Mouse (Mus musculus): ENCODE data around the gene Mns1. TPM values are rescaled to one million over a fixed set of nuclear protein-coding genes. Genes with fewer than 3 reads are reported as not detected.
"Not testable (repeated sequence)": the region's sequence is repeated elsewhere in the genome, so short reads cannot be mapped to it uniquely, and the experiment has no call there.

Mns1 gene
- total RNA-seq, 2 experiments from 2014 or later: 4.7 to 5.0 TPM

DNA sequence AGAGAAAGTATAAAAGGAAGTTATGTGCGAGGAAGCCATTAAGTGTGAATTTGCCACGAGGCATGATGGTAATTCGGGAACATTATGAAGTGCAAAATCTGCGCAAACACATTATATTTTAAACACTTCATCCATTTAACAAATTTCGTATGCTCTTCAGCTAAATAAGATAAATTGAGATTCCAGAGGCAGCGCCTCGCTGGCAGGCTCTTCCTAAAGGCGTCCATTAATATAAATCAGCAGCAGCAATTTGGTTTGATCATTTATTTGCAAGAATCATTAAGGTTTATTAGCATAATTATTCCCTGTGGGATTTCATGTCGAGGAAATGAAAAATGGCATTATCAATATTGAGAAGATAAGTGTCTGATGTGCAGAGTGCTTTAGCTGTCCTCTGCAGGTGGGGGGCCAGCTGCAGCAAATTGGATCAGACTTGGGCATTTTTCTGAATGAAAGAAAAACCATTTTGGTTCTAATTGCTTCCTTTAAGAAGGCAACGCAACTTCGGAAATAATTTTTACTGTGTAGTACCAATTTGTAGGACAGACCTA, 12.4 kb upstream of the Mns1 start:
- no peak for DNase-seq (ENCODE audit: low spot score in 2 of 2)

- no peak for DNase-seq (ENCODE audit: low spot score in 2 of 2)
These were observed 9.9 kb upstream of the Mns1 start for GRCm38 (mm10) chr9:72427861-72428260.

- no peak for DNase-seq (ENCODE audit: low spot score in 2 of 2)
These were observed 2.9 kb upstream of the Mns1 start for GRCm38 (mm10) chr9:72434876-72435275.

GRCm38 (mm10) chr9:72438749-72439148, 938 bp downstream of the Mns1 start:
- no peak for DNase-seq (ENCODE audit: low spot score in 2 of 2)

- no peak for DNase-seq (ENCODE audit: low spot score in 2 of 2)
These were observed 2.5 kb downstream of the Mns1 start for GRCm38 (mm10) chr9:72440358-72440757.

DNA sequence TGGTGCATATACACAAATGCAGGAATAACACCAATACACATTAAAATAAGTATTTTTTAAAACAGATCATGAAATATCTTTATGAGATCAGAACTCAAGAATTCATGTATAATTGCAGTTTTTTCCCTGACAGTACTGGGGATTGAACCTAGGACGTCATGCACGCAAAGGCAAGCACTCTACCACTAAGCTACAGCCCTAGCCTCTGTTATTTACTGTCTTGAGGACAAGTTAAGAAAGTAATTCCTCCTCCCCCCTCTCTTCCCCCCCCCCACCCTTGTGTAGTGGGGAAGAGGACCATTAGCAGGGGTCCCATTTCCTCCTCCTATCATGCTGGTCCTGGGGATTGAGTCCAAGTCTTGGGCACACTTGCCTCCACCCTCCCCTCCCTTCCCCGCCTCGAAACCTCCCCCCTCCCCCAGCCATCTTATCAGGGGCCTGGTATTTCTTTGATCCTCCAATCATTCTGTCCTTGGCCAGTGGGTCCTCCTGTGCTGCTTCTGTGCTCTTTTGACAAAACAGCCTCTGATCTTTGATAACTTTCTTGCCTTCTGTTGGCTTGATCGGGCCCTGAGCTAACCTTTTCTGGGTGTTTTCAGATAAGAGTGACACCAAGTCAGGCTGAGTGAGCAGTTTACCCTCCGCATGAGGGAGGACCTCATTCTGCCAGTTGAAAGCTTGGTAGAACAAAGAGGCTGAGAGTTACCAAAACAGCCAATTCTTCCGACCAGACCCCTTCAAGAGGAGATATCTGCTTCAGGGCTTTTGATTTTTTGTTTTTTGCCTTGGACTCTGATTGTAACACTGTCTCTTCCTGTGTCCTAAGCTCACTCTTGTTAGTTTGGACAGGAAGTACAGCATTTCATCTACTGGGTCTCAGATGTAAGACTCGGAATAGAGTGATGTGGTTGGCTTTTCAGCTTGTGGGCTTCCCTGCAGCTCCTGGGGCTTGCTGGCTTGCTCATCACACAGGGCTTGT, 3.4 kb downstream of the Mns1 start:
- DNase-seq (ENCODE audit: low spot score in 2 of 2): no peak

DNA sequence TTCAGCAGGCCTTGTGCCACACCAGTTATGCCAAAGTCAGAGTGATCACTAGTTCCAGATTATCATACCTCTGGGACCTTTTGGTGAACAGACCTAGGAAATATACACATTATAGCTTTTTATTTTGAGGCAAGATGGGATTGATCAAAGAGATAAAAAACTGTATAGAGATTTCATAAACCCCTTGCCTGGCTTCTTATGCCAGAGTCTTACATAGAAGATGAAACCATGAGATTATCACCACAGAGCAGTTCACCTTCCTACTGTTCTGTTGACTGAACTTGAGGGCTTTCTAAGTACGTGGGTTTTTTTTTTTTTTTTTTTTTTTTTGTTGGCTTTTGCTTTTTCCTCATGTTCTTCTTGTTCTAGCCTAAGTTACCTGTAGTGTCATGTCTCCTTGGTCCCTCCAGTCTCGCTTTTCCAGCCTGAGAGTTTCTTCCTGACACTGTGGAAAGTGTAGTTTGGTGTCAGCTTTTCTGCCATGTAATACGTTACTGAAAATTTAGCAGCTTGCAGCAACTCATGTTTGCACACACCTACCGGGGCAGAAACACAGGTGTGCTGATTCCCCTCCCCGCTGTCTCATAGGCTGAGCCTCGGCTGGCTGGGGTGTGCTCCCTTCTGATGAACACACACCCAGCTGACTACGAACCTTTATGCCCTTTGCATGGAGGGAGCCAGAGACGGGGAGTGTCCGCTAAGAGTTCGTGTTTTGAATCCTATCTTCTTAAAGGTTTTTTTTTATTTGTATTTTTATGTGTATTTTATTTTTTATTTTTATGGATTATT, 4.3 kb downstream of the Mns1 start:
- no peak for DNase-seq (ENCODE audit: low spot score in 2 of 2)

- DNase-seq (ENCODE audit: low spot score in 2 of 2): peak; percentile 38 to 49
These were observed 10.2 kb downstream of the Mns1 start for GRCm38 (mm10) chr9:72448026-72448425.

DNA sequence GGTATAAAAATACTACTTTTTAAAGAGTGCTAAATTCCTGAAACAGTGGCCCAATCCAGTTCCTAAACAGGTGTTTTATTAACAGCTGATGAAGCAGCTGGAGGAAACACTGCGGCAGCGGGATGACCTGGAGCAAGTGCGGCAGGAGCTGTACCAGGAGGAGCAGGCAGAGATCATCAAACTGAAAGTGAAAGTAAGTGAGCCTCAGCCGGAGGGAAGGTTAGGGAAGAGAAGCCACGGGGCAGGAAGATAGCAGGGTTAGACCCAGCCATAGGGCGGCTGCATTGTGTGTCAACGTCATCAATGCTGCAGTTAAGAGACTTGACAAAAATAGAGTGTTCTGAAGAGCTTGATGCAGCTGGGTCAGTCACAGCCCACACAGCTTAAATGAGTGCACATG, 11.6 kb downstream of the Mns1 start:
- DNase-seq (ENCODE audit: low spot score in 2 of 2): no peak

- DNase-seq (ENCODE audit: low spot score in 2 of 2): no peak
These were observed 12.0 kb downstream of the Mns1 start for GRCm38 (mm10) chr9:72449841-72450240.

DNA sequence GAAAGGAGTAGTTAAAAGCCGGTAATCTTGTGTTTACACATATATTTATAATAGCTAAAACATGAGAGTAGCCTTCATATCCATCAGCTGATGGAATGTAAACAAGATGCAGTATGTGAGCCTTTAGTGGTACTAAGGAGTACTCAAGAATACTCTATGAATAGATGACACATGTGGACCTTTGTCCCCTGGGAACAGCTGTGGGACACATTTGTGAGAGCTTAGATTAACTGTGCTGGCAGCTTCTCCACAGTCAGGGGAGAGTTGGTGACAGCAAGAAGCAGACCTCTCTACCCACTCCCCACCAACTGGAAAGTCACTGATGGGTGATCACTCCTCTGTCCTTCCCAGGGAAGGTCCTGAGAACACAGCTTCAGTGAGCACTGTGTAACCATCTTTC, 12.6 kb downstream of the Mns1 start:
- DNase-seq (ENCODE audit: low spot score in 2 of 2): no peak

GRCm38 (mm10) chr9:72451111-72451510, 13.3 kb downstream of the Mns1 start:
- DNase-seq (ENCODE audit: low spot score in 2 of 2): no peak

- DNase-seq (ENCODE audit: low spot score in 2 of 2): not testable (repeated sequence)
These were observed 16.5 kb downstream of the Mns1 start for GRCm38 (mm10) chr9:72454281-72454680.

GRCm38 (mm10) chr9:72456374-72456773, 18.6 kb downstream of the Mns1 start:
- DNase-seq (ENCODE audit: low spot score in 2 of 2): no peak

DNA sequence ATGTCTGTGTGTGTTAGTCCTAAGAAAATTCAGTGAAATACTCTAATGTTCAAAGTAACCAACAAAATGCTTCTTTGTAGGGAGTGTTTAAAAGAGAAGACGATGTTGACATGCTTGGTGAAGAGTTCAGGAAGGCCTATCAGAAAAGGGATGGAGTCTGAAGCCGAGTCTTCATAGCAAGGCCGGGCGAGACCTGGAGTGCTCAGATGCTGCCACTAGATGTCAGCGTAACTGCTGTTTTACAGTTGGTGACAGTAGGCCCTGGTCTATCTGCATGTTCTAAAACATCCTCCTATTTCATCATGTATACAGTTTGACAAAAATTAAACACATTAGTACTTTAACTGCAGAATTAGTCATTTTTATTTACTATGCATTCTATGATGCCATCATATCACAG, 20.4 kb downstream of the Mns1 start:
- peak in 1 of 2 experiments; percentile 21 for DNase-seq (ENCODE audit: low spot score in 2 of 2)

DNA sequence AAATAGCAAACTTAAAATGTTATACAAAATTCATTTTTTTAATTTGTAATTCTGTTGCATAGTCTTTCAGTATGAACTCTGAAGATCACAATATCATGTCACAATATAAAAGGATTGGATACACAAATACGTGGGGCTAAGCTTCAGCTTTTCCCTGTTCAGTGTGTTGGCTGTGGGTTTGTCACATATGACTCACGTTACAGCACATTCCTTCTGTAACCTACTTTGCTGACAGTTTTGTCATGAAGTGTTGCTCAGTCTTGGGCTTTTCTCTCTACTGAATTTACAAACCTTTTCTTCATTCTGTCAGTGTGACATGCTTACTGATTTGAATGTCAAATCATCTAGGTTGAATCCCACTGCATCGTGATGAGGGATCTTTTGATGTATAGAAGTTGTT, 21.9 kb downstream of the Mns1 start:
- no peak for DNase-seq (ENCODE audit: low spot score in 2 of 2)

DNA sequence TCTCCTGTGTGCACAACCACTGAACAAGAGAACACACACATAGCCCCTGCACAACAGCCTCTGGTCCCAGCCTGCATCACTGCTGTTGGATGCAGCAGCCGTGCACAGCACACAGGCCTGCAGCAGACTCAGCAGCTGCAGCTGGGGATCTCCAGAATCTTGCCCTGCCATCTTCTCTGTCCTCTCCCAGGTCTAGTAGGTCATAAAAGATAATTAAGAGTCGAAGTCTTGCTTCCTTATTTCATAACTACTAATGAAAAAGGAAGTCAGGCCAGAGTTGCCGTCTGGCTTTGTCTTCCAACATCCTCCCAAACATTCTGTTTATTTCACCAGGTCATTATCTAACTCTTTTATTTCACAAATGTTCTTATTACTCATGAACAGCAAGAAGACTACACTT, 23.0 kb downstream of the Mns1 start:
- no peak for DNase-seq (ENCODE audit: low spot score in 2 of 2)

GRCm38 (mm10) chr9:72462427-72462826, 24.6 kb downstream of the Mns1 start:
- no peak for DNase-seq (ENCODE audit: low spot score in 2 of 2)

GRCm38 (mm10) chr9:72464806-72465205, 27.0 kb downstream of the Mns1 start:
- no peak for DNase-seq (ENCODE audit: low spot score in 2 of 2)

DNA sequence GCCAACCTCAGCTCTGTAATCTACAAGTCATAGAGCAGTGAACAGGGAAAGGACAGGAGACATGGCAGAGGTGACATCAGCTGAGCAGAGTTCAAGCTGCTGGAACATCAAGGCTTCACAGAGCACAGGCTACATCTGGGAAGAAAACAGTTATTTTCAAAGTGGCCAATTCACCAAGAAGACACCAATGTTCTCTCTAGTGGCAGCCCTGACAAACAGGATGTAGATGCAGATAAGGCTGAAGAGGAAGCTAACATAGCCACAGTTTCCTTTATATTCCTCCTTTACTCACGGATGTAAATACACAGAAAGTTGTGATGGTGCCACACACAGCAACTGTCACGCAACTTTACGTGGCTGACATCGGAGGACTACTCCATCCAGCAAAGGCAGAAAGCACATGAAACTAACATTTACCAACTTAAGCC, 28.0 kb downstream of the Mns1 start:
- DNase-seq (ENCODE audit: low spot score in 2 of 2): no peak

DNA sequence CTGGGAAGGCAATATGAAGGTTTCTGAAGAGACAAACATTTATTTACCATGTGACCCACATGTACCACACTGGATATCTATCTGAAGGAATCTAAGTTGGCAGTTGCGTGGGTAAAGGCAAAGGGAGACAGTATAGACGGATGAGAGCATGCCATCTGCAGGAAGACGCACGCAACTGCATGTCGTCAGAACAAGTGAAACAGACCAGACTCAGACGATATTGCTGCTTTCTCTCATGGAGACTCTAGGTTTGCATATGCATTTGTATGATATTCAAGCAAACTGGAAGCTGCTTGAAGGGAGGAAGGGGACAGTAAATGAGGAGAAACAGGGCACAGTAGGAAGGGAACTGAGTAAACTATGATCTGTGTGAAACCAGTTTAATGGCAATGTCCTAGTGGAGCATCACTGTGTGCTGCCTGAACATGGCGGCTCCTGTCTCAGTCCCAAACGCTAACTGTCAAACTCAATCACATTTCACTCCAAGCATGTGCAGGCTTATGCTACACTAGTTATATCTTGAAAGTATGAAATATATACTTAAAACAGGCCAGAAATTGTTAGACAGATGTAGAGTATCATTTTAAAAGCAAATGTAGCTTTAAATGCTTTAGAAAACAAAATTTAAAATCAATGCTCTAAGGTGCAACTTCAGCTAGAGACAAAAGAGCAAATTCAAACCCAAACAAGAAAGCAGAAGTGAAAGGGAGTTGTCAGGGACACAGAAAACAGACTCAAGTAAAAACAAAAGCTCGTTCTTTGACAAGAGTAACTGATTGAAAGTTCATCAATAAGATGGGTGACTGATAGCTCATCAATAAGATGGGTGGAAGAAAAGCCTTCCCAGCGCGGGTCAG, 30.0 kb downstream of the Mns1 start:
- DNase-seq (ENCODE audit: low spot score in 2 of 2): no peak
